Mouse (Mus musculus): ENCODE data around the gene Sumo1. TPM values are rescaled to one million over a fixed set of nuclear protein-coding genes. Genes with fewer than 3 reads are reported as not detected.

The Sumo1 gene
- polyA plus RNA-seq, 1 experiment from 2014 or later: 375 TPM

DNA sequence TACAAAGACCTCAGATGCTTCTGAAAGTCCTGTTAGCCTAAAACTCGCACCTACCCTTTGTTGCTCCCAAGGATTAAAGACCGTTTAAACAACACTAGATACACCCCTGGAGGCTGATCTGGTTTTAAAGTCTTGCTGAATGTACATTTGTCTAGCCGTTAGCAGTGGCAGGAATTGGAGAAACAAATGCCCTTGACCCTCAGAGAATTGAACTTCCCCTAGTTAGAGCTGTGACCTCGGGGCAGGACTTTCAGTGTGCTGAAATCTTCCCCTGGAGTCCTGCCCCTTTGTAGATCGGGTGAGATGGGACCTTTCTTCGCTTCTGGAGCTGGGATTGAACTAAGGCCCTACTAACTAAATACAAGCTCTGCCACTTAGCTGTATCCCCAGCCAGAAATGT lies 41.4 kb downstream of the Sumo1 start:
- Histone ChIP-seq H3K4me3 (replicated peaks) (no peak overlapping the region), H3K4me1 (replicated peaks) (no peaks in the 10 kb centered on the region), H3K9me3 (no peaks in the 10 kb centered on the region), H3K27ac (no peak overlapping the region), H3K9ac (no peak overlapping the region), H3K36me3 (no peaks in the 10 kb centered on the region), H3K4me2 (replicated peaks) (no peak overlapping the region), H3K27me3 (replicated peaks) (no peaks in the 10 kb centered on the region)
- no peak for ATAC-seq
- WGBS: 49% methylated on average over 6 of the region's 6 CpGs

DNA sequence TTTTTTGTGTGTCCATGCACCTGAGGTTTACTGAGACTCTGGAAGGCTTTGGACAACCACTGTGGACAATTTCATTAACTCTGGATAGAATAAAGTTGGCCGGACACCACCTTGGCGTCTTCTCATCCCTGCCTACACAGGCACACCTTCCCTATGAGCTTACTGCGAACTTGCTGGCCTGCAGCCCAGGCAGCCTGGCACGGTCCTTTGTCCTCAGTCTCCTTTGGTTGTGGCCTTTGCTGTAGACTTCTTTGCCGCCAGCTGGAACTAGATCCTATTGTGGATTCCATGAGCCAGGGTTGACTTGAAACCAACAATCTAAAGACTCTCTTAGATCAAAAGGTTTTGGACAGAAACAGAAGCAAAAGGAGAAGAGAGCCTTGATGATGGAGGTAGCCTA lies 45.2 kb downstream of the Sumo1 start:
- WGBS: 90% methylated on average over 5 of the region's 5 CpGs
- no peak overlapping the region for H3K27ac ChIP-seq
- ATAC-seq: no peak

DNA sequence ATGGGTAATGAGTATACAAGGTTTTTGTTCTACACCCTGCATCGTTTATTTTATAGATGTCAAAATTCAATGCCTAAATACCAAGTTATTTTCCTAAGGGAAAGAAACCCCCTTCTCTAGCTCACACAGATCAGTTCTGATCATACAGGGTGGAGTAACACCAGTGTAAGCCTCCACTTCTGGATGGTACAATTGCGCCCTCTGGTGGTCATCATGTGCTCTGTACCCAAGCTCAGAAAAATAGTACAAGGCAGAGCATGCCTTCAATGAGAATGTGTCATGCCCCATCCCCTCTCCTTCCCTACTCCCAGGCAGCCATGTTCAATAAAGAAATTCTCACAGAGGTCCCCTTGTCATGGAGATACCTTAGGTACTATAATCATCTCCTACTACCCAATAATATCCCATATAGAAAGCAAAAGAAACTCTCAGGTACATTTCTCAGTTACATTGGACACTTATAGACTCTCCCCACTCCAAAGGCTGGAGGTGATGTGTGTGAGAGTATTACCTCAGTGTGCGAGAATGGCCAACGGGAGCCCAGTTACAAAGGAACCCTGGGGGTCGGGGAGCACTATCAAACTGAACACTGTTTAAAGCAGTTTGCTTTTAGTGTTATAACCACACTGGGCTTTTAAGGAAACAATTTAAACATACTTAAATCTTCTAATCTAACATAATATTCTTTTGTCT lies 47.2 kb downstream of the Sumo1 start:
- Histone ChIP-seq H3K9me3 (no peaks in the 10 kb centered on the region), H3K4me2 (replicated peaks) (no peak overlapping the region), H3K27ac (no peak overlapping the region), H3K36me3 (no peaks in the 10 kb centered on the region), H3K9ac (no peak overlapping the region), H3K4me1 (replicated peaks) (no peaks in the 10 kb centered on the region), H3K27me3 (replicated peaks) (no peaks in the 10 kb centered on the region), H3K4me3 (replicated peaks) (no peak overlapping the region)
- ATAC-seq: peak; percentile 86
- 28% methylated on average over 5 of the region's 5 CpGs for WGBS

More for the DNA sequence above, 45.2 kb downstream of the Sumo1 start:
- no peaks in the 10 kb centered on the region for H3K9me3 ChIP-seq
- H3K9ac ChIP-seq: no peak overlapping the region
- no peaks in the 10 kb centered on the region for H3K36me3 ChIP-seq
- H3K27me3 ChIP-seq (replicated peaks): no peaks in the 10 kb centered on the region
- no peak overlapping the region for H3K4me3 ChIP-seq (replicated peaks)
- H3K4me2 ChIP-seq (replicated peaks): no peak overlapping the region
- no peaks in the 10 kb centered on the region for H3K4me1 ChIP-seq (replicated peaks)

DNA sequence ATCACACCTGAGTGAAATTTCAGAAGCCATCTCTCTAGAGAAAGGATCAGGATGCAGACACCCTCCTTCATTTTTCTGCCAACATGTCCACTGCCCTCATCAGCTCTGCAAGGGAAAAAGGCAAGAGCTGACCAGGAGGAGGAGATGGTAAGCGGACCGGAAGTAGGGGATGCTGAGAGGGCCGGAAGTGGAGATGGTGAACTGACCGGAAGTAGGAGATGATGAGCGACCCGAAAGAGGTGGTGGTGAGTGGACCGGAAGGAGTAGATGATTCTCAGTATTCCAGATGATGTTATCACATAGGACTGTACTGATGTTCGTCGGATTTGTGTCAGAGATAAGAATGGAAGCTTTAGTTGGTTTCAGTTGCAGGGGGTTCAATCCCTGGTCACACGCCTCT lies 51.4 kb downstream of the Sumo1 start:
- 88% methylated on average over 10 of the region's 10 CpGs for WGBS

DNA sequence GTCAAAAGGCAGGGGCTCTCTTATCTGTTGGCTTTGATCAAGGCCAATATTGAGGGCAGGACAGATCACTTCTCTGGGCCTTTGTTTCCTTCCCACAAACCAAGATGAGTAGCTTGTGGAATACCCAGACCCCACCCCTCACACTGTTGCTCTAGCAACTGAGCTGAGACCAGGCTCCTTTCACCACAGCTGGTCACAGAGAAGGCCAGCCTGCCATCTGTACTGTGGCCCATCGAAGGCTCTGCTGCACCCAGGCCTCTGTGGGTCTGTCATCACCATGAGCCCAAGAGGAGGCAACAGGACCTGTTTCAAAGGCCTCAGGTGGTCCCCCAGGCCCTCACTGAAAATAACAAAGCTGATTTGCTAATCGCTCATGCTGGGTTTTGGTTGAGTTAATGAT lies 55.6 kb downstream of the Sumo1 start:
- ATAC-seq: no peak
- no peaks in the 10 kb centered on the region for H3K36me3 ChIP-seq
- H3K9me3 ChIP-seq: no peaks in the 10 kb centered on the region
- no peaks in the 10 kb centered on the region for H3K4me1 ChIP-seq (replicated peaks)
- no peak overlapping the region for H3K4me2 ChIP-seq (replicated peaks)
- no peak overlapping the region for H3K4me3 ChIP-seq (replicated peaks)
- H3K27ac ChIP-seq: no peak overlapping the region
- 81% methylated on average over 2 of the region's 2 CpGs for WGBS
- H3K27me3 ChIP-seq (replicated peaks): no peaks in the 10 kb centered on the region
- no peak overlapping the region for H3K9ac ChIP-seq

More for the DNA sequence above, 51.4 kb downstream of the Sumo1 start:
- H3K9me3 ChIP-seq: no peaks in the 10 kb centered on the region
- no peaks in the 10 kb centered on the region for H3K36me3 ChIP-seq
- ATAC-seq: no peak
- no peak overlapping the region for H3K9ac ChIP-seq
- no peaks in the 10 kb centered on the region for H3K4me1 ChIP-seq (replicated peaks)
- H3K27me3 ChIP-seq (replicated peaks): no peaks in the 10 kb centered on the region
- no peak overlapping the region for H3K27ac ChIP-seq
- no peak overlapping the region for H3K4me3 ChIP-seq (replicated peaks)
- no peak overlapping the region for H3K4me2 ChIP-seq (replicated peaks)

DNA sequence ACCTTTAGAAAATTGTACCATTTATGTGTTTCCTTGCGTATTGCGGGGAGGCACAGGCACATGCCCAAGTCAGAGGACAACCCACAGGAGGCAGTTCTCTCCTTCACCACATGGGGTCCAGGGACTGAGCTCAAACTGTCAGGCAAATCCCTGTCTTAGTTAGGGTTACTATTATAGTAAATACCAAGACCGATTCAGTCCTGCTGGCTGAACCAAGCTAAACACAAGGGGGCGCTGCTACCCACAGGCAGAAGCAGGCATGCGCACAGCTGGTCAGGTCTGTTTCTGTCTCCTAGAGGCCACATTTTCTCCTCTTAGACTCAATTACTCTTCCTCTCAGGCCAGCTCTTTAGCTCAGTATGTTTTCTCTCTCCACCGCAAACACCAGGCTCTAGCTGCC lies 56.8 kb downstream of the Sumo1 start:
- Histone ChIP-seq H3K4me2 (replicated peaks) (no peak overlapping the region), H3K4me3 (replicated peaks) (no peak overlapping the region), H3K9ac (no peak overlapping the region), H3K27ac (no peak overlapping the region), H3K9me3 (no peaks in the 10 kb centered on the region), H3K4me1 (replicated peaks) (no peaks in the 10 kb centered on the region), H3K27me3 (replicated peaks) (no peaks in the 10 kb centered on the region), H3K36me3 (no peaks in the 10 kb centered on the region)
- 46% methylated on average over 6 of the region's 6 CpGs for WGBS
- ATAC-seq: no peak

DNA sequence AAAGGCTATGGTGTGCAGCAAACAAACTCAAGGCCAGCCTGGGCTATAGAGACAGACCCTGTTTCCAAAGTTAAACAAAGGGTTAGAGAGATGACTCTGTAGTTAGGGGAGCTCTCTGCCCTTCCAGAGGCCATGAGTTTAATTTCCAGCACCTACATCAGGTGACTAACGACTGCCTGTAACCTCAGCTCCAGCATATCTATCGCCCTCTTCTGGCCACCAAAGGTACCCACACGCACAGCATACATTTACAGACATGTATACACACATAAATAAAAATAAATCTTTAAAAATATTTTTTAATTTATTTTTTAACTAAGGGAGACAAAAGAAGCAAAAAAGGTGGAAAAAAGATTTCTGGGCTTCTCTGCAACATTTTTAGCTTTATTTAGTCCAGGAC lies 59.7 kb downstream of the Sumo1 start:
- whole genome bisulfite sequencing: 92% methylated on average over 3 of the region's 3 CpGs
- no peak overlapping the region for H3K9ac ChIP-seq
- no peak for ATAC-seq
- H3K36me3 ChIP-seq: no peaks in the 10 kb centered on the region
- H3K27ac ChIP-seq: no peak overlapping the region
- no peak overlapping the region for H3K4me2 ChIP-seq (replicated peaks)
- no peaks in the 10 kb centered on the region for H3K4me1 ChIP-seq (replicated peaks)
- H3K9me3 ChIP-seq: no peaks in the 10 kb centered on the region
- H3K27me3 ChIP-seq (replicated peaks): no peaks in the 10 kb centered on the region
- H3K4me3 ChIP-seq (replicated peaks): no peak overlapping the region

DNA sequence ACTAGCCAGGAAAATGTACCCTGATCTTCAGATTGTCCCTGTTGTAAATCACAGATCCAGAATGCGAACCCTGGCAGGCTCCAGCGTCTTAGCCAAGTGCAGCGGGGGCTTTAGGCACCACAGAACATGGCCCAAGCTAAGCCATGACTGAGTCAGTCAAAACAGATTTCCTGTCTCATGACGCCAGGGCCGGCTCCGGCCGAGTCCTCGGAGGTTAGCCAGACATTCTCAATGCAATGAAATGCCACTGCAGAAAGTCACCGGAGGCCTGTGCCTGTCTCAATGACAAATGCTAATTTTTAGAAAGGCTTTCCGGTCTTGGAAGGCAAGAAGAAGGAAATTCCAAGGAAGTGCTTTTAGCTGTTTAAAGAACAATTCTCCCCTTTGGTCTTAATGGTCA lies 60.7 kb downstream of the Sumo1 start:
- peak; percentile 28; the same call in 1 of the 2 replicates for ATAC-seq
- no peaks in the 10 kb centered on the region for H3K27me3 ChIP-seq (replicated peaks)
- H3K36me3 ChIP-seq: no peaks in the 10 kb centered on the region
- no peak overlapping the region for H3K9ac ChIP-seq
- WGBS: 39% methylated on average over 10 of the region's 10 CpGs
- no peaks in the 10 kb centered on the region for H3K9me3 ChIP-seq
- H3K4me1 ChIP-seq (replicated peaks): no peaks in the 10 kb centered on the region
- no peak overlapping the region for H3K4me2 ChIP-seq (replicated peaks)
- 0 out of 2 replicates have a peak overlapping the region, but pooled peaks have one; percentile 58 for H3K27ac ChIP-seq
- H3K4me3 ChIP-seq (replicated peaks): no peak overlapping the region

DNA sequence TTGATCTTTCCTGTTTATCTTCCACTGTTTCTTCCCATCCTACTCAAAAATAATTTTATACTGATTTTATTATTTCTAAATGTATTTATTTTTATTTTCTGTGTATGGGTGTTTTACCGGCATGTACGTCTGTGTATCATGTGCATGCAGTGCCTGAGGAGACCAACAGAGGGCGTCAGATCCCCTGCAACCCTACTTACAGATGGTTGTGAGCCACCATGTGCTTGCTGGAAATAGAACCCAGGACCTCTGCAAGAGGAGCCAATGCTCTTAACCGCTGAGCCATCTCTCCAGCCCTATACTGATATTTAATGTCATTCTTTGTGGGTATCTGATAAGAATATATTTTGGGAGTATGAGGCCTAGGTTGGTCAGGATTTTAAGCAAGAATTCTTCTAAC lies 61.2 kb downstream of the Sumo1 start:
- Histone ChIP-seq H3K4me3 (replicated peaks) (no peak overlapping the region), H3K27me3 (replicated peaks) (no peaks in the 10 kb centered on the region), H3K4me1 (replicated peaks) (no peaks in the 10 kb centered on the region), H3K9ac (no peak overlapping the region), H3K27ac (0 out of 2 replicates have a peak overlapping the region, but pooled peaks have one; percentile 58), H3K9me3 (no peaks in the 10 kb centered on the region), H3K36me3 (no peaks in the 10 kb centered on the region), H3K4me2 (replicated peaks) (no peak overlapping the region)
- no peak for ATAC-seq
- 86% methylated on average over 4 of the region's 4 CpGs for WGBS

DNA sequence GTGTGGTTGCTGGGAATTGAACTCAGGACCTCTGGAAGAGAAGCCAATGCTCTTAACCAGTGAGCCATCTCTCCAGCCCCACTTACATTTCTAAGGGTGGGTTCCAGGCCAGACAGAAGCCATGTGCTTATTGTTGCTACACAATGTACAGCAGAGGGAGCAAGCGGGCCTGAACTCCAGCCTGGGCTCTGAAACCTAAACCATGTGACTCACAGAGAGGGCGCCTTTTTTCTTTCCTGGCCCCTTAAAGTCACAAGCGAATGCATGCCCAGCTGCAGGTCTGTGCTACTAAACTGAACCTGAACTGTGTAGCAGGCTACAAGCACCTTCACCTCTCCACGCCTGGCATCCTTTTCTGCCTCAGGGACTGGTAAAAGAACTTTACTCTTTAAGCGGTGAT lies 61.7 kb downstream of the Sumo1 start:
- ATAC-seq: no peak
- H3K4me2 ChIP-seq (replicated peaks): no peak overlapping the region
- no peaks in the 10 kb centered on the region for H3K9me3 ChIP-seq
- no peak overlapping the region for H3K9ac ChIP-seq
- no peaks in the 10 kb centered on the region for H3K36me3 ChIP-seq
- no peak overlapping the region for H3K4me3 ChIP-seq (replicated peaks)
- H3K27ac ChIP-seq: no peak overlapping the region
- no peaks in the 10 kb centered on the region for H3K27me3 ChIP-seq (replicated peaks)
- H3K4me1 ChIP-seq (replicated peaks): no peaks in the 10 kb centered on the region
- 77% methylated on average over 5 of the region's 5 CpGs for WGBS

DNA sequence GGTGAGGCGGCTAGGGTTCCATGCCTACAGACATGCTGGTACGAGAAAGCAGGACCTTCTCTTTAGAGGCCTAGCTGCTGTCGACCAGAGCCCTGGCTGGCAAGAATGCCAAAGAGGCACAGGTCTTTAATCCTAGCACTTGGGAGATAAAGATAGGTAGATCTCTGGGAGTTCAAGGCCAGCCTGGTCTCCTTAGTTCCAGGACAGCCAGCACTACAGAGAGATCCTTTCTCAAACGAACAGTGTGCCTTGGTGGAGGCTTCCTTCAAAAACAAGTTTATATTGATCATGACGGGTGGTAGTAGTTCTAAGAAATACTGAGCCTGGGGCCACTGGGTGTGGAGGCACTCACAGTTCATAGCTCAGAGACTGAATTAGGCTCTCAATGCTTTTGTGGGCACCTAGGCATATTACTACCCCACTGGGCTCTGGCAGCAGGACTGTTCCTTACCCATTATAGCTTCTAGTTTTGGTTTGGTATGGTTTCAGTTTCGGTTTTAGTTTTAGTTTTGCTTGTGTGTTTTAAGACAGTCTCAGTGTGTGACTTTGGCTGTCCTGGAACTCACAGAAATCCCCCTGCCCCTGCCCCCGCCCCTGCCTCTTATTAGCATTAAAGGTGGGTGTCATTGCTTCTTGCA lies 62.4 kb downstream of the Sumo1 start:
- no peak overlapping the region for H3K27ac ChIP-seq

DNA sequence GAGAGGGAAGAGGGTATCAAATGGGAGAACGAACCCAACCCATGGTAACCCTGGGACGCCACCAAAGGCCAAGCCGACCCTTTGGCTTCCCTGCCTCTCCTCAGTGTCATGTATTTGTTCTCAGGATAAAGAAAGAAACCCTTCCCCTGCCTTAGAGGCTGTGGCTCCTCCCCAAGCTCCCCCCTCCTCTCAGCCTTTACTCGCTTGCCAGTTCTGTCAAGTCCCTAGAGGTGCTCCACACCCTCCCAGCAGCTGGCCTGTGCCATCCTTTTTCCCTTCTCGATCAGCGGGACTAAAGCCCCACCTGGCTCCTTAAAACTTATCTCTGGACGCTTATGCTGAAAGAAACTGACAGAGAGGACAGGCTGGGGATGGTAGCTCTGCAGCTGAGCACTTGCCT lies 63.6 kb downstream of the Sumo1 start:
- Histone ChIP-seq H3K9me3 (no peaks in the 10 kb centered on the region), H3K9ac (no peak overlapping the region), H3K36me3 (no peaks in the 10 kb centered on the region), H3K27me3 (replicated peaks) (no peaks in the 10 kb centered on the region), H3K4me3 (replicated peaks) (no peak overlapping the region), H3K4me1 (replicated peaks) (no peaks in the 10 kb centered on the region), H3K4me2 (replicated peaks) (no peak overlapping the region), H3K27ac (no peak overlapping the region)
- ATAC-seq: no peak
- 62% methylated on average over 7 of the region's 7 CpGs for whole genome bisulfite sequencing

More for the DNA sequence above, 62.4 kb downstream of the Sumo1 start:
- no peak overlapping the region for H3K9ac ChIP-seq
- WGBS: 86% methylated on average over 7 of the region's 7 CpGs
- no peak for ATAC-seq
- H3K4me1 ChIP-seq (replicated peaks): no peaks in the 10 kb centered on the region
- H3K4me3 ChIP-seq (replicated peaks): no peak overlapping the region
- H3K4me2 ChIP-seq (replicated peaks): no peak overlapping the region
- H3K27me3 ChIP-seq (replicated peaks): no peaks in the 10 kb centered on the region
- H3K9me3 ChIP-seq: no peaks in the 10 kb centered on the region
- H3K36me3 ChIP-seq: no peaks in the 10 kb centered on the region

DNA sequence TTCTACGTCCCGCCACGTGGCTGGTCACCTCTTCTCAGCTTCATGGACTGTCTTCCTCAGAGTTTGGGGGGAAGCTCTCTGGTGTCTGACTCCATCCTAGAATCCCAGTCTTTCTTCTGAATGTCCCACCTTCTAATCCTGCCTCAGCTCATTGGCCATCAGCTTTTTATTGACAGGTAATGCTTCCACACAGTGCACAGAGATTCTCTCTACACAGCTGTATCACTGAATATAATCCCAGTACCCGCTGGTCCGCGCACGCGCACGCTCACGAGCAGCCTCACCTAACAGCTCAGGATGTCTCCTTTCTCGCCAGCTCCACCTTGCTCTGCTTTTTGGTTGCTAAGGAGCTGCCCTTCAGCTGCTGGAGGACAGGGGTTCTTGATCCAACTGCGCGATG lies 64.2 kb downstream of the Sumo1 start:
- H3K27ac ChIP-seq: no peak overlapping the region

More for the DNA sequence above, 64.2 kb downstream of the Sumo1 start:
- Histone ChIP-seq H3K9me3 (no peaks in the 10 kb centered on the region), H3K4me2 (replicated peaks) (no peak overlapping the region), H3K36me3 (no peaks in the 10 kb centered on the region), H3K4me3 (replicated peaks) (no peak overlapping the region), H3K27me3 (replicated peaks) (no peaks in the 10 kb centered on the region), H3K4me1 (replicated peaks) (no peaks in the 10 kb centered on the region), H3K9ac (no peak overlapping the region)
- ATAC-seq: no peak
- WGBS: 83% methylated on average over 13 of the region's 13 CpGs

Data from intestine, embryonic 15.5 days (tissue).